Mouse (Mus musculus) intestine, postnatal 0 days (tissue): ENCODE measurements around the gene Ppp1r10. TPM values are rescaled to one million over a fixed set of nuclear protein-coding genes. Genes with fewer than 3 reads are reported as not detected.
A peak's percentile ranks its signal among the peaks of the same experiment; 100 is the strongest.

Source experiments
- ATAC-seq: fragments of 200-750 bp; cut with Nextera tagmentation; 2 replicates; pipeline ENCODE4 v1.8.0; 2017; ENCODE audit warnings: mild to moderate bottlenecking, moderate TSS enrichment, moderate library complexity
- H3K27ac ChIP-seq: fragments of 300-500 bp; sonication (generic); 2 replicates; pipeline ENCODE4 v1.5.1; 2014; ENCODE audit warnings: mild to moderate bottlenecking, low read depth, low read length, moderate library complexity
- H3K27me3 ChIP-seq: fragments of 300-500 bp; sonication (generic); replicated peaks from 2 replicates; pipeline ENCODE4 v1.6.1; 2014; ENCODE audit warnings: low read length, mixed read lengths; ENCODE audit not compliant: control insufficient read depth, insufficient read depth
- H3K36me3 ChIP-seq: fragments of 300-500 bp; sonication (generic); 2 replicates; pipeline ENCODE4 v1.6.1; 2014; ENCODE audit warnings: mild to moderate bottlenecking, moderate library complexity; ENCODE audit not compliant: control insufficient read depth, insufficient read depth
- H3K4me1 ChIP-seq: fragments of 300-500 bp; sonication (generic); replicated peaks from 2 replicates; pipeline ENCODE4 v1.6.1; 2014; ENCODE audit warnings: antibody characterized with exemption, low read length, mixed read lengths; ENCODE audit not compliant: control insufficient read depth, insufficient read depth
- H3K4me2 ChIP-seq: fragments of 300-500 bp; sonication (generic); replicated peaks from 2 replicates; pipeline ENCODE4 v1.6.1; 2014; ENCODE audit warnings: low read depth, mild to moderate bottlenecking, moderate library complexity
- H3K4me3 ChIP-seq: fragments of 300-500 bp; sonication (generic); 2 replicates; pipeline ENCODE4 v1.5.1; 2014; ENCODE audit warnings: low read depth, low read length
- H3K9ac ChIP-seq: fragments of 300-500 bp; sonication (generic); 2 replicates; pipeline ENCODE4 v1.6.1; 2014; ENCODE audit warnings: mild to moderate bottlenecking, low read depth, low read length
- H3K9me3 ChIP-seq: fragments of 300-500 bp; sonication (generic); 2 replicates; pipeline ENCODE4 v1.6.1; 2016; ENCODE audit warnings: mixed run types; ENCODE audit not compliant: control insufficient read depth
- CTCF ChIP-seq: sonication (generic); IDR thresholded peaks from 2 replicates; pipeline ENCODE4 v1.5.1; 2016; ENCODE audit warnings: low read depth, mild to moderate bottlenecking, control low read depth, antibody characterized with exemption, moderate library complexity
- WGBS: fragments of 180-500 bp; shearing (Covaris S2); extraction: QIAGEN DNeasy Blood & Tissue Kit; methylation state at CpG from one replicate; pipeline ENCODE4 v1.1.7; 2014; 5-methylcytosine and 5-hydroxymethylcytosine counted together
- polyA plus RNA-seq: library from polyadenylated mRNA; unstranded; fragments of >200 nt; fragmentation: Nextera tagmentation; extraction: Ambion mirVana; gene quantifications from 2 replicates; pipeline ENCODE4 v1.2.1, GENCODE M21; 2015

The Ppp1r10 gene
- polyA plus RNA-seq = 13.8 and 14.3 TPM in 2 replicates

DNA sequence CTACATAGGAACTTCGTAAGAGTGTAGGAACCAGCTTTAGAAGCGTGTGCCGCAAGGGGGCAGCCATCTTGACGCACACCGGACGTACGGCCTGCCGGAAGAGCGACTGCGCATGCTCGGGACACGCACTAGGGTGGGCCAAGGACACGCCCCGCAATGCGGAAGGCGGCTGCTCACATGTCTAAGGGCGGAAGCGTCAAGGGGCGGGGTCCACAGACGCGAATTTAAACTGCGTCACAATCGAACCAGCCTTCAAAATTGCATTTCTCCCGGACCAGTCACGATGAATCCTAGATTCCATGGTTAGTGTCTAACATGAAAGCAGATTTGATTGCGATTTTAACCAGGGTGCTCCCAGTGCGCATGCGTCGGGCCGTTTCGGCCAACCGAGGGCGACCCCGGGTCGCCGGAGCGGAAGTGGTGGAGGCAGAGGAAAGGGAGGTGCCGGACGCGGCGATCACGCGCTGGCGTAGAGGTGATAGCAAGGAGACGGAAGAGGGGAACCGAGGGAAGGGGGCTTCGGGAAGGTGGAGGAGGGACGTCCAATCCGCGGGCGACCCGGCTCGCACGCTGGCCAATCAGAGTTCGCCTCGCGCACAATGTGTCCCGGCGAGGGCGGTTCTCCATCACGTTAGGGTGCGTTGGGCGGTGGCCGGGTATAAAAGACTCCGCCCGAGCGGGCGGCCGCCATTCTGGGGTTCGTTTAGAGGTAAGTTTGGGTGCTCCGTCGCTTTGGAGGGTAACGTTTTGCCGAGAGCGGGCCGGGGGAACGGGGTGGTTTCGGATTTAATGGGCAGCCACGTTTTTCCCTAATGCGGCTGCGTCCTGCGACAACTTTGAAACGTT, at the start of gene Ppp1r10, which contains the start of gene Mrps18b:
Gene Ppp1r10, plus strand, starts transcription at position 138 of the 846 bp plus-strand sequence.
Gene Mrps18b, minus strand, starts transcription at position 93 of the 846 bp plus-strand sequence.
- H3K4me2 ChIP-seq = peak within 1 kb of the TSS; percentile 69
- H3K9me3 ChIP-seq = no peaks in the 10 kb centered on the region
- peak; percentile 83 for TF ChIP-seq CTCF
- peak; percentile 92 for ATAC-seq
- peak within 1 kb of the TSS; percentile 86 for H3K4me3 ChIP-seq
- peak within 1 kb of the TSS; percentile 93 for H3K9ac ChIP-seq
- peaks cover 18% of the 10 kb centered on the region for H3K36me3 ChIP-seq
- H3K4me1 ChIP-seq = peaks cover 7% of the 10 kb centered on the region; the same call in 1 of the 2 replicates
- no peaks in the 10 kb centered on the region for H3K27me3 ChIP-seq
- peak within 1 kb of the TSS; percentile 95 for H3K27ac ChIP-seq
- WGBS = under 1% methylated on average over 83 of the region's 83 CpGs

GRCm38 (mm10) chr17:35866911-35867890, 49.0 kb upstream of the Ppp1r10 start:
- Histone ChIP-seq H3K27me3 (no peaks in the 10 kb centered on the region), H3K9ac (peak overlapping the region; percentile 55), H3K4me2 (peak overlapping the region; percentile 92), H3K4me1 (no peaks in the 10 kb centered on the region), H3K4me3 (peak overlapping the region; percentile 61), H3K9me3 (no peaks in the 10 kb centered on the region), H3K27ac (peak overlapping the region; percentile 87), H3K36me3 (no peaks in the 10 kb centered on the region)
- TF ChIP-seq CTCF = peak; percentile 58
- 20% methylated on average over 26 of the region's 26 CpGs for WGBS
- ATAC-seq = no peak

DNA sequence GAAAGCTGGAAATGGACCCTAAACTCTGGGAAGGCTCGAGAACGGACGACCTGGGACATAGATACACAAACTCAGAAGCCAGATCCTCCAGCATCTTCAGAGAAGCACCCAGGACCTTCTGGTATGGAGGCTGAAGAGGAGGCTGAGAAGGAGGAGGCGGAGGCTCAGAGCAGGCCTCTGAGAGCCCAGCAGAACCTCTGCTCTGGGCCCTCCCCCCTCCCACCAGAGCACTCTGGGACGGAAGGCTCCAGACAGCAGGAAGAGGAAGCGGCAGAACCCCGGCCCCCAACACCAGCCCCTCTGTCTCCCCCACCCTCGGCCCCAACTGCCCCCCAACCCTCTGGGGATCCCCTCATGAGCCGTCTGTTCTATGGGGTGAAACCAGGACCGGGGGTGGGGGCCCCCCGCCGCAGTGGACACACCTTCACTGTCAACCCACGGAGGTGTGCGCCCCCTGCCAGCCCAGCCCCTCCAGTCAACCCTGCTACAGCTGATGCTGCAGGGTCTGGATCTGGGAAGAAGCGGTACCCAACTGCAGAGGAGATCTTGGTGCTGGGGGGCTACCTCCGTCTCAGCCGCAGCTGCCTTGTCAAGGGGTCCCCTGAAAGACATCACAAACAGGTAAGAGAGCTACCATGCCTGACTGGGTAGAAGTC, 47.9 kb upstream of the Ppp1r10 start:
- peak; percentile 16; the same call in 1 of the 2 replicates for TF ChIP-seq CTCF
- peak overlapping the region; percentile 46 for H3K9ac ChIP-seq
- H3K4me2 ChIP-seq = peak overlapping the region; percentile 92
- H3K4me1 ChIP-seq = no peaks in the 10 kb centered on the region
- no peak for ATAC-seq
- peak overlapping the region; percentile 61 for H3K4me3 ChIP-seq
- 35% methylated on average over 16 of the region's 17 CpGs for WGBS
- peak overlapping the region; percentile 87 for H3K27ac ChIP-seq
- H3K27me3 ChIP-seq = no peaks in the 10 kb centered on the region
- H3K36me3 ChIP-seq = no peaks in the 10 kb centered on the region
- no peaks in the 10 kb centered on the region for H3K9me3 ChIP-seq

DNA sequence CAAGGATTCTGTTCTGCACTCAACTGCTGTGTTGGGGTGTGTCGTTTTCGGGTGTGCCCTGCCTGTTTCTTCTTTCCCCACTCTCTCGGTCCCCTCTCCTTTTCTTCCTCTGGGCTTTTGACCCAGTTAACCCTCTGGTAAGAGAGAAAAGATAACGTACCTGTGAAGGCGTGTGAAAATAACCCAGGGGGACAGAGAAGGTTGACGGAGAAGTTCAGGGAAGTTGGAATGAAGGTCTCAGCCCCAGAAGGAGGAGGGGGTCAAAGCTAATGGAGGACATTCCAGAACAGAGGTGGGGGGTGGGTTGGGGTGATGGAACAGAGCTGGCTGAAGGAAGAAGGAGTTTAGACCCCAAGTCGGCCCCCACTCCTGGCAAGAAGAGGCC, 47.3 kb upstream of the Ppp1r10 start:
- Histone ChIP-seq H3K36me3 (no peaks in the 10 kb centered on the region), H3K27ac (peak overlapping the region; percentile 66), H3K9ac (peak overlapping the region; percentile 46), H3K4me1 (no peaks in the 10 kb centered on the region), H3K4me2 (peak overlapping the region; percentile 92), H3K9me3 (no peaks in the 10 kb centered on the region), H3K27me3 (no peaks in the 10 kb centered on the region), H3K4me3 (peak overlapping the region; percentile 61)
- no peak for ATAC-seq
- 10% methylated on average over 7 of the region's 7 CpGs for WGBS
- no peak for TF ChIP-seq CTCF

DNA sequence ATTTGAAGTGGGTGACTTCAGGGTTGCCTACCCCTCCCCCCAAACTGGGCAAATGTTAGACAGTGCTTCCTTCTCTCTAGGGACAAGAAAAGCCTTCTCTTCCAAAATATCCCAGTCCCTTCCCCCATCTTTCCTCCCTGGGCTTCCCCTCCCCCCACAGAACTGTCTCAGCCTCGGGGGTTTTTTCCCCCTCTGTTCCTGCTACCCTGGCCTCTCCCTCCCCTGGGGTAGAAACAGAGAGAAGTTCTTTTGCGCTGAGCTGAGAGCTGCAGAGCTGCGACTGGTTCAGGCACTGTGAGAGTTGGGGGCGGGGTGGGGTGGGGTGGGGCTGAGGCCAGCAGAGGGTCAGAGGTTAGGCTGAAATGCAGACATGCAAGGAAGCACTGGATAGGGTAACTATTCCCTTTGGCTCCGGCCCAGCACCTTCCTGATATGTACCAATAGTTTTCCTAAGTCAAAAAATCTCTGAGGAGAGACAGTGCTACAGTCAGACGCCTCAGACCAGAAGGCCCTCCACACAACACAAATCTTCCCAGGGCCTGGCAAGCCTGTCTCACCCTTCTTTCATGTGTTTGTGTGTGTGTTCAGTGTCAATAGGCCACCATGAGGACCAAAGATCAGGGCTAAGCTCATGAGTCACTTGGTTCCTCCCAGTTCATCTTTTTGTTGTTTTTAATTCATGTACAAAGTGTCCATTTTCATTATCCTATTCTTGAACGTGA, 46.7 kb upstream of the Ppp1r10 start:
- Histone ChIP-seq H3K36me3 (no peaks in the 10 kb centered on the region), H3K9ac (peak overlapping the region; percentile 46), H3K27me3 (no peaks in the 10 kb centered on the region), H3K4me3 (peak overlapping the region; percentile 61), H3K4me1 (no peaks in the 10 kb centered on the region), H3K4me2 (peak overlapping the region; percentile 92), H3K9me3 (no peaks in the 10 kb centered on the region), H3K27ac (peak overlapping the region; percentile 66)
- 3% methylated on average over 7 of the region's 7 CpGs for WGBS
- ATAC-seq = no peak; the same call in 1 of the 2 replicates
- TF ChIP-seq CTCF = no peak
